Mouse (Mus musculus) gastrocnemius, postnatal 14 days (tissue): ENCODE results near the gene Adcy4. TPM values are rescaled to one million over a fixed set of nuclear protein-coding genes. Genes with fewer than 3 reads are reported as not detected.
A peak's percentile ranks its signal among the peaks of the same experiment; 100 is the strongest.

Source experiments
- DNase-seq: peaks from one replicate; pipeline ENCODE4 v3.0.0; 2021; ENCODE audit warnings: mixed read lengths
- intact Hi-C: fragments of 180-260 bp; cut with DNase I; formaldehyde crosslinking; loops from one replicate; pipeline ENCODE4 v1.15.1; 2025; ENCODE audit warnings: low total_unique reads
- long read RNA-seq, 2 experiments: library from polyadenylated mRNA; stranded (forward); transcript quantifications; one replicate each; pipeline ENCODE4 v2.0.0; 2021
- total RNA-seq, 2 experiments: library from RNA; stranded (reverse); gene quantifications; 2 replicates each; pipeline ENCODE4 v1.2.3; 2021

The Adcy4 gene
- 1 to 10 TPM; 7.1 to 8.6 TPM for total RNA-seq
- long read RNA-seq, experiment 1, partial matches to known transcripts: 0 of 6 reads
- long read RNA-seq, experiment 1, other reads (novel, unspliced or antisense): 4 of 6 reads
- long read RNA-seq, experiment 2, partial matches to known transcripts: 0 of 3 reads
- long read RNA-seq, experiment 2, other reads (novel, unspliced or antisense): 1 of 3 reads

- intact Hi-C loops: no loop called here
- DNase-seq: no peak
Observed at GRCm38 (mm10) chr14:55783958-55784235, at the start of gene Adcy4. TSS of gene Adcy4 (minus strand) at chr14:55784095.

DNA sequence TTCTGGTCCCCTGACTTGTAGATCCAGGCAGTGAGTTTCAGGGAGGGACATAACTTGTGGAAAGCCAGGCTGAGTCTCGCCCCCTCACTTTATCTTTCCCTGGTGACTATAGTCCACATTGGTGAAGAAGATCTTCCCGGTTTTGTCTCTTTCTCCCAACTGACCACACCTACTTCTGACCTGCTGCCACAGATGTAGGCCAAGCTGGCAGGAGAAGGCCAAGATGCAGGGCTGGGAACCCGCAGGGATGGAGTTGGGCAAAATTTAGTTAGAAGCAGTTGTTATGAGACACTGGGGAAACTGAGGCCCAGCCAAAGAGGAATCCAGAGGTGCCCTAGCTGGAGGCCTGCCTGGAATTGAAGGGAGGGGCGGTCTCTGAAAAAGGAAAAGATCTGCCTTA lies 49.2 kb upstream of the Adcy4 start:
- intact Hi-C loops: no loop called here
- DNase-seq: no peak

DNA sequence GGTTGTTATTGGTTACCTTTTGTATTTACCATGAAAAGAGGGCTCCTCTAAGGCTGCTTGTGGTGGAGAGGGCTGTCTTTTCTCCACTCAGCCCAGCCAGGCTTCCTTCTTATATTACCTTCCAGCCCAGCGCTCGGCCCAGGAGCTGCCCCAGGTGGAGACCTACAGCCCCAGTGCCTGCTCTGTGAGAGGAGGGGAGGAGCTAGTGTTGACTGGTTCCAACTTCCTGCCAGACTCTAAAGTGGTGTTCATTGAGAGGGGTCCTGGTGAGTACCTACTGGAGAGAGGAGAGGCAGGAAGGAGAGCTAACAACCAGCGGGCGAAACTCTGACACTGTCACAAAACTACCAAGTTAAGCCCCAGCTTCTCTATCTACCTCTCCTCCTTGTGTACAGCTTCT lies 46.4 kb upstream of the Adcy4 start:
- intact Hi-C loops: no loop called here
- DNase-seq: no peak

- DNase-seq: no peak
- intact Hi-C loops: no loop called here
Observed at GRCm38 (mm10) chr14:55829854-55830253, 46.0 kb upstream of the Adcy4 start.

DNA sequence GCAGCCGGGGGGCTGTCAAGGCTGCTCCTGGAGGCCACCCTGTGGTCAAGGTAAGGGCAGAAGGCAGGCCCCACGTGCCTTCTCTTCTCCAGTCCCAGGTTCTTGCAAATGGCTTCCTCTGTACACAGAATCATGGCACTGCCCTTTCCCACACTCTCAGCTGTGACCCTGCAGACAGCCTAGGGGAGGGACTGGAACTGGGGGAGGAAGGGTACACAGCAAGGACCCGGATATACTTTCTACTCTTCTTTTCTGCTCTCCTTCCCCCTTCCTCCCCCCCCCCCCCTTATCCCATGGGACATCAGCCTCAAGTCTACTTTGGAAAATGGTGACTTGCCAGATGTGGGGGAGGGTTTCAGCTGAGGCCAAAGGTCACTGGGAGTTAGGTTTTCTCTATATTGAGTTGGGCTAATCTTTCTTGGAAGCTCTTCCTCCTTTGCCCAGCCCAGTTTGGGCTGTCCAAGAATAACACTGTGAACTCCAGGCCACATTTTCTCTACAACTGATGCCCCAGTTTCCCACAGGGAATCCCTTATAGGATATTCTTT lies 44.9 kb upstream of the Adcy4 start:
- DNase-seq: no peak

GRCm38 (mm10) chr14:55826551-55827340 lies 42.9 kb upstream of the Adcy4 start:
- peak; percentile 31 for DNase-seq
- intact Hi-C loops: no loop called here

More for the DNA sequence above, 44.9 kb upstream of the Adcy4 start:
- intact Hi-C loops: no loop called here

DNA sequence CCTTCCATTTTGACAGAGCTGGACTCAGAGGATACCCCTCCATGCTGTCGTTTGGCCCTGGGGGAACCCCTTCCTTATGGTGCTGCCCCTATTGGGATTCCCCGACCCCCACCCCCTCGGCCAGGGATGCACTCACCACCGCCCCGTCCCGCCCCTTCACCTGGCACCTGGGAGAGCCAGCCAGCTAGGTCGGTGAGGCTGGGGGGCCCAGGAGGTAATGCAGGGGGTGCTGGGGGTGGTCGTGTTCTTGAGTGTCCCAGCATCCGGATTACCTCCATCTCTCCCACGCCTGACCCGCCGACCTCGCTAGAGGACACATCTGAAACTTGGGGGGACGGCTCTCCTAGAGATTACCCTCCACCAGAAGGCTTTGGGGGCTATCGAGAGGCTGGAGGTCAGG lies 42.2 kb upstream of the Adcy4 start:
- intact Hi-C loops: no loop called here
- DNase-seq: no peak

DNA sequence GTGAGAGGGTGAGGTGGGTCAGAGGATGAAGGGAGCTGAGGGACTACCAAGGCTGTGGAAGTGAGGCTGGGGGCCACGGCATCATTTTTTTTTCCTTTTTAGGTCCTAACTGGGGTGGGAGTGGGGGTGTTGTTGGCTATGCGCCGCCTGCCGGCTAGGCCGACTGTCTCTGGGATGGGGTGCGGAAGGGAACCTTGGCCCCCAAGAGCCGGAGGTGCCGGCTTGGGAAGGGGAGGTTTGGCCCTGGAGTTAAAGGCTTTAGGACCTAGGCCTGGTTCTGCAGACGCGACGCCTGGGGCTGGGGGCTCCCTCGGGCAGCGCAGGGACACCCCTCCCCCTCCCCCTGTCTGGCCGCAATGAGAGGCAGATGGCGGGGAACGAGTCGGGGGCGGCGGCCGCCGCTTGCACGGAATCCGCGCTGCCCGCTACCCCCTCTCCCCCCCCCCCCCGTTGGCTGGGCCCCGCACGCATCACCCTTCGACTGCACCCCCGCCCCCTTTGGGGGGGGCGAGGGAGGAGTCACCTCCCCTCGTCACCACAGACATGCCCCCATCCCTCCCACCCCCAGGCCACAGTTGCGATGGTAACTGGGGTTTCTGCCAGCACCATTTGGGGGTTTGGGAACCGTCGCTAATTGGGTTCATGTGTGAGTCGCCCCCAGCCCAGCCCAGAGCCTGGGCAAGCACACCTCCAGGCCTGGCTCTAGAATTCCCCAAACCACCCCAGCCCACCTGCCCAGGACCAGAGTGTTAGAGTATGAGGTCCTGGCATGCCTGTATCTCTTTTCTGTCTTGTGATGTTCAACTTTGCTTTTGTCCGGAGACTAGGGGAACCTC lies 41.5 kb upstream of the Adcy4 start:
- DNase-seq: peak; percentile 32
- intact Hi-C loops: no loop called here

- peak; percentile 70 for DNase-seq
- intact Hi-C loops: loop anchor here (5.0 kb wide), 2 partner anchors 38 to 93 kb away; no protein-coding TSS in a partner anchor
Observed at GRCm38 (mm10) chr14:55824481-55825215, 40.8 kb upstream of the Adcy4 start.

DNA sequence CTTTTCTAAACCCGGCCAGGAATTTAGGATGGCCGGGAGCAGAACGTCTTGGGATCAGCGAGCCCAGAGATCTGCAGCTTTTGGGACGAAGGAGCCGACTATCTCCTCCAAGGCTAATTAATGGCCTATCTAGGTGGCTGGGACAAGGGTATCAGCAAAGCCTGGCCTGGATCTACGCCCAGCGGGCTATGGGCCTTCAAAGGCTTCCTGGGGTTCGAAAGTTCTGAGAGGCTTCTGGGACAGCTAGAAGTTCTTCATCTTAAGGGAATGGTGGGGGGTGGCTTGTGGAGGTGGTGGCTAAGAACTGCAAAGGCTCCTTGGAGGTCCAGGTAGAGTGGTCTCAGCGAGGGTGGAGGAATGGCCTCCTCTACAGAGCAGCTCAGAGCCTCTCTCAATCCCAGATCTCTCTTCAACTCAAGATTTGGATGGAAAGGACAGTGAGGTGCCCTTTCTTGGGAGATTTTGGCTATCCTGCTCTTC lies 40.1 kb upstream of the Adcy4 start:
- DNase-seq: peak; percentile 49
- intact Hi-C loops: loop anchor here (5.0 kb wide), 2 partner anchors 38 to 93 kb away; no protein-coding TSS in a partner anchor

DNA sequence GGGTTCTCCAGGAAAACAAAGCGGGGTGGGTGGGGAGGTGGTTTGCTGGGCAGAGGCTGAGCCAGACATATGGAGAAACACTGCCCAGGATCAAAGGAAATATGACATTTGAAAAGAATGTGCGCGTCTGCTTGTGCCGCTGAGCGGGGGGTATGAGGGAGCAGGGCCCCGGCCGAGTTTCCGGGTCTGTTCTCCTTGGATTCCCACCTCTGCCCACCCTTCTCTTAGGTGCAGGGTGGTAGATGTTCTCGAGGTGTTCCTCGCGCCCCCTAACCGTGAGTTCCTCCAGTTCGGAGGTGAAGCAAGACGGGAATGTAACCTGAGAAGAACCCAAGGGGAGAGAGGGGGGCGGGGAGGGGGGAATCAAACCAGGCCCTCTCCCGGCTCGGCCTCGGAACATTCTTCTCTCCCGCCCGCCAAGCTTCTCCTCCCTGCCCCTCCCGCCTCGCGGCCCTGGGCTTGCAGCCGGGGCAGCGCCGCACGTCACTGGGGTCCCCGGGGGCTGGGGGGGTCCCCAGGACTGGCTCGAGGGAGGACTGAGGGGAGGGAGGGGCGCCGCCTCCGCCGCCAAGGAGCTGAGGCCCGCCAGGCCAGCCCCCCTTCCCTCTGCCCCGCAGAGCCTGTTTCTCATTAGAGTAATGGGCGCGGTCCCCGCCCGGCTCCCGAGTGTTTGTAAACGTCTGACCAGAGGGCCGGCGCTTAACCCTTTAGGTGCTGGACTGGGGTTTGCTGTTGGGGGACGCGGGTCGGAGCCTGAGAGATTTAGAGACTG lies 39.3 kb upstream of the Adcy4 start, which contains the start of gene Nfatc4:
Nfatc4 (plus strand) TSS at position 154 of the 772 bp plus-strand sequence.
- intact Hi-C loops: loop anchor here (5.0 kb wide), 2 partner anchors 39 to 94 kb away; no protein-coding TSS in a partner anchor
- DNase-seq: peak; percentile 89

DNA sequence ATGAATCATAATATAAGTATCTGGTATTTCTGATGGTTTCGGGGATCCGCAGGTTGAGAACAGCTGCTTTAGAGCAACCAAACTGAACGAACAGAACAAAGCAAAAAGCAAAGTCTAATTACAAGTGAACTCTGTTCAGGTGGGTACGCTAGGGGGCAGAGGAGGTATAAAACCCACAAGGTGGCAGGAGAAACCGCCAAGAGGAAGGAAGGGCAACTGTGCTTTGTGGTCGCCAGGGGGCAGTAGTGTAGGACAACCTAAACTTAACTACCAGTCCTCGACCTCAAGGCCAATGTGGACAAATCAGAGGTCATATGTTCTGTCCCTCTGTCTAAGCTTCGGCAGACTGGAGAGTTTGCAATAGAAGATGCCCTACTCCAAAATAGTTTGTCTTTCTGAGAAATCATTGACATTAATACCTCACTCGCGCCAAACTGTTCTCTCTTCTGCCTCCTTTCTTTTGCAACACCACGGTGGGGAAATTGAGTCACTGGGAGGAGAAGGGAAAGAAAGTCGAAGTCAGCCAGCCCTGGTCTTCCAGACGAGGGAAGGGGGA lies 38.6 kb upstream of the Adcy4 start:
- peak; percentile 79 for DNase-seq
- intact Hi-C loops: loop anchor here (5.0 kb wide), 2 partner anchors 40 to 95 kb away; no protein-coding TSS in a partner anchor

DNA sequence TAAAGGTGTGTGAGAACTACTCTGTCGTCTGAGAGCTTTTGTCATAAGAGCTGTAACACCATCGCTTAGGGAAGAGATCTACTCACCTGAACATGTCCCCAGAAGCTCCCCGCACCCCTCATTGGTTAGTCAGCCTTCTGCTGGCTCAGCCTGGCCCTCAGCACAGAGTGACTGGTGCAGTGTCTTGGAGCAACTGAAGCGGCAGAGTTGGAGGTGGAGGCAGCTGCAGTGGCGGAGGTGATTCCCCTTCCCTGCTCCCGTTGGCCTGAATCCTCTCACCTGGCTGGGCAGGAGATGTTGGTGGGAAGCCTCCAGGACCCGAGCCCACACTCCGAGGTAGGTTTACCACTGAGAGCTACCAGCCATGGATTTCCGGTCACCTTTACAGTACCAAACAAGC lies 36.7 kb upstream of the Adcy4 start:
- intact Hi-C loops: loop anchor here (5.0 kb wide), 2 partner anchors 42 to 97 kb away; no protein-coding TSS in a partner anchor
- DNase-seq: no peak

GRCm38 (mm10) chr14:55819845-55820405 lies 36.0 kb upstream of the Adcy4 start:
- intact Hi-C loops: loop anchor here (5.0 kb wide), 2 partner anchors 42 to 97 kb away; no protein-coding TSS in a partner anchor

DNA sequence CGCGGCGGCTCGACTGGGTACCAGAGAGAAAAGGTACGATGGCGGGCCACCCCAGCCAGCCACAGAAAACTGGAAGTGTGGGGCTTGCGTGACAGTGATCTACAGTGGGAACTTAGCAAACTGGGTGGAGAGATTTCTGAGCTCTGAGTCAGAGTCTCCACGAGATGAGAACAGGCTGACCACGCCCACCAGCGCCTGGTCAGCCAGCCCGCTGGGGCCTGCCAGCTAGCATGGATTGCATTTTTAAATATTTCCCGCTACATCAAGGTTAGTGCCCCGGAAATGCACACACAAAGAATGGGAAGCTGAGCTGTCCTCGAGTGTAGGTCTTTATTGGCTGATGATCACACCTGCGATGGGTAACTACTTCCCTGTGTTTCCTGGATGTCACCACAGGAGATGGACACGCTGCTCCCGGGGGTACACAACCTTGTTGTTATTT lies 31.4 kb upstream of the Adcy4 start:
- DNase-seq: peak; percentile 74
- intact Hi-C loops: no loop called here

More at GRCm38 (mm10) chr14:55819845-55820405, 36.0 kb upstream of the Adcy4 start:
- DNase-seq: no peak

DNA sequence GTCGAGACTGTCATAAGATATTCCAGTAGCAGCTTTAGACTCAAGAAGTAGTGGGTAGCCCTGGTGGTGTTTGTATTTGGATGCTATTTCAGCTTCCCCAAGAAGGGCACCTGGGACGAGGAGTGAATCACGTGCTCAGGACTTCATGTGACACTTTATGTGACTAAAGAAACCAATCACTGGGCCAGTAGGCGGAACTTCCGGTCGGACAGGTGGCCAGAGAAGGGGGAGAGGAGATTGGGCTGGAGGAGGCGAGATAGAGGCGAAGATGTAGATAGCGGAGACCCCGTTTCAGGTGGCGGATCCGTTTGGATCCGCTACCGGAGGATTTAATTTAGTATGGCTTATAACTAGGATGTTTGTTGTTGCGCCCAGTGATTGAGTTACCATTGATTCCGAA lies 31.0 kb upstream of the Adcy4 start:
- intact Hi-C loops: no loop called here
- peak; percentile 79 for DNase-seq

- DNase-seq: no peak
- intact Hi-C loops: no loop called here
Observed at GRCm38 (mm10) chr14:55795380-55796163, 11.7 kb upstream of the Adcy4 start.
